Mouse (Mus musculus) left cerebral cortex, postnatal 36 days (tissue): ENCODE results near the gene Avpi1. TPM values are rescaled to one million over a fixed set of nuclear protein-coding genes. Genes with fewer than 3 reads are reported as not detected.
A peak's percentile ranks its signal among the peaks of the same experiment; 100 is the strongest.

Experiments
- DNase-seq, 2 experiments: peaks; one replicate each; pipeline ENCODE4 v3.0.0; 2021 to 2022; ENCODE audit warnings: low spot score in 2 of 2, mixed read lengths in 1 of 2
- intact Hi-C: fragments of 180-260 bp; cut with DNase I; formaldehyde crosslinking; loops from one replicate; pipeline ENCODE4 v1.15.1; 2025
- total RNA-seq, 2 experiments: library from RNA; stranded (reverse); gene quantifications; 2 replicates each; pipeline ENCODE4 v1.2.3; 2021

Gene Avpi1
- total RNA-seq, 2 experiments from 2014 or later: 29.3 to 40.2 TPM

GRCm38 (mm10) chr19:42146276-42147010, 17.6 kb upstream of the Avpi1 start:
- no peak for DNase-seq
- intact Hi-C loops: loop anchor here (5.0 kb wide), 1 partner anchor 109 kb away; the partner anchor contains the start of gene Ankrd2

- no peak for DNase-seq
- intact Hi-C loops: loop anchor here (2.0 to 5.0 kb wide), 2 partner anchors 21 to 108 kb away; partner anchors contain the start of gene Ankrd2
These were observed 16.9 kb upstream of the Avpi1 start for GRCm38 (mm10) chr19:42145731-42146130.

DNA sequence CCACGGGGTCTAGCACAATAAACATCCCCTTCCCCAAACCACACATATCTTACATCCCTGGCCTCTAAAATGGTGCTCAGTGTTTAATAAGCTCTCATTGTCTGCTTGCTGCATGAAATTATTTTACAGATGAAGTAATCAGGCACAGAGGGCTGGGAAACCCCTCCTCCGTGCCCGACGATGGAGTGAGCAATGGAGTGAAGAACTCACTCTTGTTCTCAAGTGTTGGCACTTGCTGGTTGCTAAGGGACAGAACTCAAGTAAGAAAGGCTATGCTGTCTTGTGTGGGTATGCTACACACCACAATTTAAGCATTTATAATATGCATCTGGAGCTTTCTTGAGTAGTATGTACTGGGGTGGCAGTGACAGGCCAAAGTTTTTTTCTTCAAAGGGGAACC, 16.4 kb upstream of the Avpi1 start:
- intact Hi-C loops: loop anchor here (2.0 to 5.0 kb wide), 2 partner anchors 22 to 108 kb away; partner anchors contain the start of gene Ankrd2
- no peak for DNase-seq

- intact Hi-C loops: loop anchor here (2.0 to 5.0 kb wide), 2 partner anchors 22 to 107 kb away; partner anchors contain the start of gene Ankrd2
- peak; percentile 80 to 82 for DNase-seq
These were observed 15.8 kb upstream of the Avpi1 start for GRCm38 (mm10) chr19:42144541-42145167.

GRCm38 (mm10) chr19:42144067-42144466, 15.2 kb upstream of the Avpi1 start:
- intact Hi-C loops: loop anchor here (2.0 kb wide), 1 partner anchor 23 kb away; no protein-coding TSS in a partner anchor
- no peak for DNase-seq

GRCm38 (mm10) chr19:42142757-42143156, 13.9 kb upstream of the Avpi1 start:
- intact Hi-C loops: no loop called here
- no peak for DNase-seq

DNA sequence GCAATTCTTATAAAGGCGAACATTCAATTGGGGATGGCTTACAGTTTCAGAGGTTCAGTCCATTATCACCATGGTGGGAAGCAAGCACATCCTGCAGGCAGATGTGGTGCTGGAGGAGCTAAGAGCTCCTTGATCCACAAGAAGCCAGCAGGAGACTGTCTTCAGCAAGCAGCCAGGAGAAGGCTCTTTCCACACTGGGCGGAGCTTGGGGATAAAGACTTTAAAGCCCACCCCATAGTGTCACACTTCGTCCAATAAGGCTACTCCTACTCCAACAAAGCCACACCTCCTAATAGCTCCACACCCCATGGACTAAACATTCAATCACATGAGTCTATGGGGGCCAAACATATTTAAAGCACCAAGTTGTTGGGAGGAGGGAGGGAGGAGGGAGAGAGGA, 13.1 kb upstream of the Avpi1 start:
- DNase-seq: no peak
- intact Hi-C loops: no loop called here

DNA sequence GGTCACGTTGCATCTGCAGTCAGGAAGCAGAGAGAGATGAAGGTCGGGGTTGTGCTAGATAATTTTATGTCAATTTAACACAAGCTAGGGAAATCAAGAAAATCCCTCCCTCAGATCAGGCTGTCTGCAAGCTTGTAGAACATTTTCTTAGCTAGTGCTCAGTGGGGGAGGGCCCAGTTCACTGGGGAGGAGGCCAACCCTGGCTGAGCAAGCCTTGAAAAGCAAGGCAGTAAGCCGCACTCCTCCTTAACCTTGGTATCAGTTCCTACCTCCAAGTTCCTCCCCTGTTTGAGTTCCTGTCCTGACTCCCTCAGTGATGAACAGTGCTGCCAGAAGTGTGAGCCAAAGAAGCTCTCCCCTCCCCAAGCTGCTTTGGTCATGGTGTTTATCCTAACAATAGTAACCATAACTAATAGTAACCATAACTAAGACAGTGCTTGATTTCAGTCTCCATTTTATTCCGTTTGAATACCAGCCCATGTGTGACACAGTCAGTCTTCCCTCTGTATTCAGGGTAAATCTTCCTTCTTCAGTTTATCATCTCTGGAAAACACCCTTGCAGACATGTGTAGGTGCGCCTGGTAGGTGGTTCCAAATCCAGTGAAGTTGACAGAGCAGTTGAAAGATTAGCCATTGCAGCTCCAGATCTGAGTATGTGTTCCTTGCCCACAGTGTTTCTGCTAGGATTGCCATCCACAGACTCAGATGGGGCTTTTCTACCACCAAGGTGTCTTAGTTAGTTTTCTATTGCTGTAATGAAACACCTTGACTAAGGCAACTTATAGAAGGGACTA, 11.1 kb upstream of the Avpi1 start:
- DNase-seq: no peak
- intact Hi-C loops: no loop called here

DNA sequence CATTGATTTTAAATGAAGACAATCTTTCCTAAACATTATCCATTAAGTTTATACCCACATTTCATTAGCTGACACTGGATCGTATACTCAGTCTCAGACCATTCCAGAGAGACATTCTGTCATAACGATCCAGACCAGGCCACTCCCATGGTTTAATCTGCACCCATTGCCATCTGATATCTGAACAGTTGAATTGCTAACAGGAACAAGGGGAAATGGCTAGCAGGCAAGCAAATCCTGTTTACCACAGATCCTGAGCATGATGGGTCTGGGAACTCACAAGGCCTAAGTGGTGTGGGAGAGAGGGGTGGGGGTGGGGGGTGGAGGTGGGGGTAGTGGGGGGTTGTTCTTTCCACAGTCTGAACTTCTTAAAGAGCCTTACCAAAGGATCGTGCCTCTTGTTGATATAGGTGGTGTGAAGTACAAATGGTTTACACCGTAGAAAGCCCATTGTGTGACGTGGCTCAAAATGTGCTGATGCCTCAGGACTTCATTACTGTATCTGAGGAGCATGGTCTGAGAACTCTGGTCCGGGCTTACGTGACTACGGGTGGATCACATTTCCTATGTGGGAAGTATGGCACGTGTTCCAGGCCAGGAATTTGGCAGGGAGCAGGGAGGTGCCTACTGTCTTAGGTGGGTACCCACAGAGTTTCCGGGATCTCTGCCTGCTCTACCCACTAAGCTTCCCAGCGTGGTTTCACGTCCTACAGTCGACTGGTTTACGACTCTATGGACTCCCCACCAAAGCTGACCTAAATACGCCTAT, 9.8 kb upstream of the Avpi1 start:
- DNase-seq: no peak
- intact Hi-C loops: no loop called here

- intact Hi-C loops: no loop called here
- DNase-seq: no peak
These were observed 8.4 kb upstream of the Avpi1 start for GRCm38 (mm10) chr19:42137167-42137672.

DNA sequence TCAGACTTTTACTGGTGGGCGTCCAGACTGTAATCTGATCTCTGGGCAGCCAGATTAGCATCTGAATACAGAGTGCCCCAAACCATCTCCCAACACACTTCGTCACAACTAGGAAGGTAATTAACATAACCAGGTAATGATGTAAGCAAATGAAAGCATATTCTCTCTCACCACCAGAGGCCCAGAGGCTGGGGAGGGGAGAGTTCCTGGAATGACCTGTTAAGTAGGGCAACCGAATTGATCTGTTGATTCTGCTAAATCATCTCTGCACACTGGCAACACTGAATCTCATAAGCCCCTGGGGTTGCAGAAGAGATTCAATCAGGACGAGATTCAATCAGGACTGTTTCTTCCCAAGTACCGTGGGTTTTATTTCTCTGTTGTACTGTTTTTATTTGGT, 7.3 kb upstream of the Avpi1 start:
- DNase-seq: no peak
- intact Hi-C loops: no loop called here

- no peak for DNase-seq
- intact Hi-C loops: no loop called here
These were observed 6.2 kb upstream of the Avpi1 start for GRCm38 (mm10) chr19:42135070-42135469.

DNA sequence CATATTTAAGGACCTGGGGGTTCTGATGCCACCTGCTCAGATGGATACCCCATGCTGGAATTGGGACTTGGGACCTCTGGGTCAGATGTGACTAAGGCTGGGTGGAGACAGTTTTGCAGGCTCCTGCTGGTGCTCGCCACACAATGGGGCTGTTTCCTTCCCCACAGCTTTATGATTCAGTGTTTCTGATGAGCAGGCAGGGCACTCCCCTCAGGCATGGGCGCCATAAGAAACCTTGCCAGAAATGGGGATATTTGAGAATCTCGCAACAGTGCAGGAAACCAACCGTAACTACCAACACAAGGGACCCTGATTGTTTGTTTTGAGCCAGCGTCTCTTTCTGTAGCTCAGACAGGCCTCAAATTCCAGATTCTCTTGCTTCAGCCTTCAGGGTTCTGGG, 2.2 kb upstream of the Avpi1 start:
- no peak for DNase-seq
- intact Hi-C loops: no loop called here

- intact Hi-C loops: no loop called here
- DNase-seq: no peak
These were observed 1.4 kb upstream of the Avpi1 start for GRCm38 (mm10) chr19:42130294-42130606.

- intact Hi-C loops: no loop called here
- DNase-seq: no peak
These were observed 842 bp upstream of the Avpi1 start for GRCm38 (mm10) chr19:42129509-42130293.

DNA sequence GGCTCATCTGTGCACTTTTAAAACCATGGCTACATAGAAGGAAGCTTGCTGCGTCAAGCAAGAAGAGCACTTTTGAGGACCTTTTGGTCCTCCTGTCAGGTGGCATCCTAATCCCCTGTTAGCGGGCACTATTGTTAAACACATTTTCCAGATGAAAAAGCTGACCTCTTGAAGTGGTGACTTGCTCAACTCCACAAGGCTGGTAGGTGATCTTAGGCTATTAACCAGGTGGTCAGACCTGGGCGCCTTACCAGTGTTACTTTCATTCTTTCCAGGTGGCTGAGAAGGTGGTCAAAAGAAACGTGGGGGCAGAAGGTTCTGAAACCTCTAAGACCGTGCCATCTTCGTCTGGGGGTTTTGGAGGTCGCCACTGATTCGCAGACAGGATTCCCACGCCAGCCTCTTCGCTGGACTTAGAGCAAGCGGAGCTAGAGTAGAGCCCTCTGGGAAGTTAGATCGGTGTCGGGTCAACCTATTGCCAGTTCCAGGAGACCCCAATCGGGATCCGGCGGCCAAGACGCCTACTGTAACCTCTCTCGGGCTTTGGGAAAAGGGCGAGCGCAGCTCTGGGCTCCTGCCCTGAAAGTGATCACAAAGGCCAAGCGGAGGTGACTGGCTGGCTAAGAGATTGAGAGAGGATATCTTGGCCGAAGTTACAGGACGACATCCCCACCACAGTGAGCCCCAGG, 663 bp downstream of the Avpi1 start:
- intact Hi-C loops: no loop called here
- no peak for DNase-seq

GRCm38 (mm10) chr19:42127024-42127423, 1.8 kb downstream of the Avpi1 start:
- no peak for DNase-seq
- intact Hi-C loops: no loop called here

DNA sequence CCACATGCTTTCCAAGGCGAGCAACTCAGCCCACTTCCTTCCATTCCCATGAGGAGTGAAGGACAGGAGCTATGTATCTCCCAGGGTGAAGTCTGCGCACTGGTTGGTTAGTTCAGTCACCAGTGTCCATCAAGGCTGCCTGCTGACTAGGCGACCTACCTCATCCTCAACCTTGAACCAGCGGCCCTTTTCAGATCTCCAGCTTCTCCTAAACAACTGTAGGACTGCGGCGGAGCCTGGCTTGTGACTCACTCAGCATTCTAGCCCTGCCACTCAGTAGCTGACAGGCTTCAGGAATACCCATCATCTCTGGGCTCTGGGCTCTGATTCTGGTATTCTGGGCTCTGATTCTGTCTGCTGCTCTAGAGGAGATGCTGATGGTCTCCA, 2.6 kb downstream of the Avpi1 start:
- intact Hi-C loops: no loop called here
- no peak for DNase-seq
